Mouse (Mus musculus): ENCODE data around the gene Cdk5r2. TPM values are rescaled to one million over a fixed set of nuclear protein-coding genes. Genes with fewer than 3 reads are reported as not detected.

The Cdk5r2 gene
- polyA plus RNA-seq, 1 experiment from 2014 or later = not detected

DNA sequence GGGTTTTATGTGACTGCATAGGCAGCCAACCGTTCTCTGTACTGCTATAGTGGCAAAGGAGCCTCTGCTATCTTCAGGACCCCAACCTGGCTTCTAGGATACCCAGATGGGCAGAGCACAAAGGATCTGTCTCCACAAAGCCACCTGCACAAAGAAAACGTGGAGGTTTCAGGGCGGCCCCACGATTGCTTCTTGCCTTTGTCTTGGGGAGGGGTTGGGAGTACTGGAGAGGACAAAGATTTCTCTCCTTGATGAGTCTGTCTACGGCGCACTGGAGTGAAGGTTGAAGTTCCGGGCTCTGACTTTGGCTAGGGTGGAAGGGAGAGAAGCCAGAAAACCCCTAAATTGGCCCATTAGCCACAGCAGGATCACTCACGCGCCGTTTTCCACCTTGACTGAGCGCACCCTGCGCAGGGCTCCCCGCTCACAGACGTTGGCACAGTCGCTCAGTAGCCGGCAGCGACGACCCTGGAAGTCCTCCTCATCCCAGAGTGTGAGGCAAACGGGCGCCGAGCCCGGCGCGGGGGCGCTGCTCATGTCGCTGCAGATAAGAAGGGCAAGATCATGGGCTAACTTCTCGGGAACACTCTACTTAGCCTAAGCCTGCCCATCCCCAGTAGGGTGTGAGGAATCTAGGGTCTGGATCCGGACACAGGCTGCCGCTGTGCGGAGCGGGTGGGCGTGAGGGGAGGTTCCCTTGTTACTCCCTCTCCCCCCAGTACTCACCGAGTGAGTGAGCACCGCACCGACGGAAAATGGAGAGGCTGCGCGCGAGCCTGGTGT is 37.8 kb downstream of the Cdk5r2 start:
- TF ChIP-seq CTCF (IDR thresholded peaks at IDR 0.05; ENCODE audit: low read depth) = no peak
- no peak overlapping the region for H3K27ac ChIP-seq (ENCODE audit: low read depth)
- H3K4me3 ChIP-seq (ENCODE audit: low read depth, low read length) = no peak overlapping the region
- no peak overlapping the region for H3K4me2 ChIP-seq
- H3K9me3 ChIP-seq (ENCODE audit: low read depth, low read length) = no peaks in the 10 kb centered on the region
- H3K36me3 ChIP-seq (ENCODE audit: insufficient read depth) = no peaks in the 10 kb centered on the region
- no peaks in the 10 kb centered on the region for H3K4me1 ChIP-seq (ENCODE audit: insufficient read depth)
- ATAC-seq (ENCODE audit: insufficient read depth) (no peak), DNase-seq (no peak)
- H3K27me3 ChIP-seq (ENCODE audit: insufficient read depth, low read length) = peaks cover 82% of the 10 kb centered on the region
- 2% methylated on average over 39 of the region's 39 CpGs for WGBS
- no peak overlapping the region for H3K9ac ChIP-seq

DNA sequence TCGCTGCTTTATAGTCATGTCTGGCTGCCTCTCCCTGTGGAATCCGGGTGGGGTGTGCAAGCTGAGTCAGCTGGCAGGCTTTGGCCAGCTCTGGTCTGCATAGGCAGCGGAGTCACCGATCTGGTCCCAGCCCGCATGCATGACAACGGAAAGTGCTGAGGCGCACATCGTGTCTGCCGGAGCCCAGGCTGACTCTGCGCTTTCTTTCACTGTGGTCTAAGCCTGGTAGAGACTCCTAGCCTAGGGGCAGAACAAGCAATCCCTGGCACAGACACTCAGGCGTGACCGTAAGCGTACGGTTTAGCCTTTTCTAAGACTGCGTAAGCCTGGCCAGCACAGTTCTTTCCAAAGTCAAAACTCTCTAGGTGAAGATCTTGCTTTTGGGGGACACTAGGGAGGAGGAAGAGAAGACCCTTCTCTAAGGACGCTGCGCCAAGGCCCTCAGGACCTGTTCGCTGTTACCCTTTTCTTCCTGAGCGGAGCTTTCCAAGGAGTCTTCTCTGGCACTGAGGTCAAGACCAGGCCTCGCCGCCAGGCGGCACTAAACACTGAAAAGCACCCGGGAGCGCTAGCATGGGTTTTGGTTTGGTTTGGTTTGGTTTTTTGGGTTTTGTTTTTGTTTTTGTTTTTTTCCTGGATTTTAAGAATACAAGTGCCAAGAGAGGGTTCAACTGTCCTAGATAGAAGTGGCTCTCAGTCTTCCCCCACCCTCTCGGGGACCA is 38.6 kb downstream of the Cdk5r2 start, which contains the start of gene Cryba2:
Gene Cryba2, minus strand, starts transcription at position 10 of the 722 bp plus-strand sequence.
- Histone ChIP-seq H3K9ac (no peak within 1 kb of the TSS), H3K9me3 (ENCODE audit: low read depth, low read length) (no peaks in the 10 kb centered on the region), H3K4me3 (ENCODE audit: low read depth, low read length) (no peak within 1 kb of the TSS), H3K4me2 (no peak within 1 kb of the TSS), H3K36me3 (ENCODE audit: insufficient read depth) (no peaks in the 10 kb centered on the region), H3K27ac (ENCODE audit: low read depth) (no peak within 1 kb of the TSS), H3K27me3 (ENCODE audit: insufficient read depth, low read length) (peaks cover 82% of the 10 kb centered on the region), H3K4me1 (ENCODE audit: insufficient read depth) (no peaks in the 10 kb centered on the region)
- no peak for ATAC-seq (ENCODE audit: insufficient read depth)
- peak; percentile 80 for TF ChIP-seq CTCF (IDR thresholded peaks at IDR 0.05; ENCODE audit: low read depth)
- peak; percentile 77 for DNase-seq
- WGBS = 5% methylated on average over 25 of the region's 25 CpGs

DNA sequence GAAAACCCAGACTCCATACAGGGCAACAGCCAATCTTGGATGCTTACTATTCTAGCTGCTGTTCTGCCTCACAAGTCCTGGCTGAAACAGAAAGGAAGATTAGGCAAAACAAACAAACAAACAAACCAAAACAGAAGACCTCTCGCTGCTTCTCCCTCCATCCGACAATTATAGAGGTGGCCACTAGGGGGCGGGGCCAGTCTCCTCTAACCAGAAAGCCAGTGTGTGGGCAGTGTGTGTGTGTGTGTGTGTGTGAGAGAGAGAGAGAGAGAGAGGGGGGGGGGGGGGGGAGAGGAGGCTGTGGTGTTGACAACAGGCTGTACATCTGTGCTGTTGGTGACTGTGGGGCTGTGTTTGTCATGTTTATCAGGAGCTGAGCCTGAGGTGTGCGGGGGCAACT is 40.2 kb downstream of the Cdk5r2 start:
- H3K4me2 ChIP-seq = no peak overlapping the region
- 22% methylated on average over 4 of the region's 4 CpGs for WGBS
- no peak overlapping the region for H3K4me3 ChIP-seq (ENCODE audit: low read depth, low read length)
- H3K9me3 ChIP-seq (ENCODE audit: low read depth, low read length) = no peaks in the 10 kb centered on the region
- no peak overlapping the region for H3K27ac ChIP-seq (ENCODE audit: low read depth)
- no peak overlapping the region for H3K9ac ChIP-seq
- H3K4me1 ChIP-seq (ENCODE audit: insufficient read depth) = 0 out of 2 replicates have a peak, but pooled peaks cover 4% of the 10 kb centered on the region
- ATAC-seq (ENCODE audit: insufficient read depth) (no peak), DNase-seq (peak; percentile 65)
- TF ChIP-seq CTCF (IDR thresholded peaks at IDR 0.05; ENCODE audit: low read depth) = peak; percentile 83
- H3K36me3 ChIP-seq (ENCODE audit: insufficient read depth) = no peaks in the 10 kb centered on the region
- H3K27me3 ChIP-seq (ENCODE audit: insufficient read depth, low read length) = peaks cover 89% of the 10 kb centered on the region

DNA sequence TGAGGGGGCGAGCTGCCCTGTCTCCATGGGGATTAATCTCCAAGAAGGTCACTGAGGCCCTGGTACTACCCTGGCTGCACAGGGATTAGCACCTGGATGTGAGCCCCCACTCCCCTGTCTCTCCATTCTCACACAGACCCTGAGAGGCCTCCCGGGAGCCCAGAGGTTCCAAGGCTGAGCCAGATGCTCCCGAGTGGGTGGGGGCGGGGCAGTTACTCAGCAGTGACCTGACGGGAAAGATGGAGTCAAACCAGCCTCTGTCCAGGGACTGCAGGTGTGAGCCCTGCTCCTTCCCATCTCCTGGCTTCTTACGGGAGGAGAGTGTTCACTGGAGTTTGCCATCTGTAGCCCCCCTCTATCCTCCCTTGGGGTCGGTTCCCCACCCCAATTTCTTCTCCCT is 43.2 kb downstream of the Cdk5r2 start:
- H3K36me3 ChIP-seq (ENCODE audit: insufficient read depth) = no peaks in the 10 kb centered on the region
- H3K9me3 ChIP-seq (ENCODE audit: low read depth, low read length) = no peaks in the 10 kb centered on the region

DNA sequence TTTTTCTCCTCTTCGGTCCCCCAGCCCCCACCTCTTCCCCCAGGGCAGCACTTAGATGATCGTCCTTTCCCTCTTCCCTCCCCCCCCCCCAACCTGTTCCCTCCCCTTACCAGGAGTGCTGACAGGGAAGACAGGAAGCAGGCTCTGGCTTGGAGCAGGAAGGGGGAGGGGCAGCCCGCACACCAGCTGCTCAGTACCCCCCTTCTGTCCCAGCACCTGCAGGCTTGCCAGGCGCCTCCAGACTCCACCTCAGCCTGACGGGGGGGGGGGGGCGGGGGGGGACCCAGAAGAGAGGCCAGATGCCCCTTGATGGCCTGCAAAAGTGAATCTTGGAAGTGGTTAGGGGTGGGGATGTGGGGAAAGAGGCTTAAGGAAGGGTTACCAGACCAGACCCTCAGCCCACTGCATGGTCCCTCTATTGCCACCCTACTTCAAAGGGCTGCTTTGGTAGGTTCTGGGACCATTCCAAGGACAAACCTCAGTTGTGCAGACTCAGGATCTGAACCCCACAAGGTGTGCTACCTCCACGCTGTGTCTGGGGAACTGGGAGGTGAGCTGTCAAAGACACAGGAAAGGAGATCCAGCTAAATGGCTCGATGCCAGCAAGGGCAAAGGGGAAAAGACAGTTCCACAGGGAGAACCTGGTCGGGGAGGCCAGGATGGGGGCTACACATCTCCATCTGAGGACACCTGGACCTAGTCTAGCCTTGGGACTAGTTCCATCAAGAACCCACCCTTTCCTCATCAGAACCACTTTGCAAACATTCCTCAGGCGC is 44.1 kb downstream of the Cdk5r2 start:
- WGBS = 7% methylated on average over 9 of the region's 10 CpGs
- H3K4me2 ChIP-seq = no peak overlapping the region
- ATAC-seq (ENCODE audit: insufficient read depth) = no peak
- peaks cover 82% of the 10 kb centered on the region for H3K27me3 ChIP-seq (ENCODE audit: insufficient read depth, low read length)
- no peak for DNase-seq
- no peak overlapping the region for H3K4me3 ChIP-seq (ENCODE audit: low read depth, low read length)
- H3K9ac ChIP-seq = no peak overlapping the region
- H3K9me3 ChIP-seq (ENCODE audit: low read depth, low read length) = no peaks in the 10 kb centered on the region
- no peak overlapping the region for H3K27ac ChIP-seq (ENCODE audit: low read depth)
- no peak for TF ChIP-seq CTCF (IDR thresholded peaks at IDR 0.05; ENCODE audit: low read depth)
- no peaks in the 10 kb centered on the region for H3K36me3 ChIP-seq (ENCODE audit: insufficient read depth)
- H3K4me1 ChIP-seq (ENCODE audit: insufficient read depth) = 0 out of 2 replicates have a peak, but pooled peaks cover 4% of the 10 kb centered on the region

More for the DNA sequence above, 43.2 kb downstream of the Cdk5r2 start:
- TF ChIP-seq CTCF (IDR thresholded peaks at IDR 0.05; ENCODE audit: low read depth) = no peak
- Histone ChIP-seq H3K4me2 (no peak overlapping the region), H3K27ac (ENCODE audit: low read depth) (no peak overlapping the region), H3K4me1 (ENCODE audit: insufficient read depth) (0 out of 2 replicates have a peak, but pooled peaks cover 4% of the 10 kb centered on the region), H3K4me3 (ENCODE audit: low read depth, low read length) (no peak overlapping the region), H3K27me3 (ENCODE audit: insufficient read depth, low read length) (peaks cover 87% of the 10 kb centered on the region), H3K9ac (no peak overlapping the region)
- DNase-seq (no peak), ATAC-seq (ENCODE audit: insufficient read depth) (no peak)
- WGBS = 5% methylated on average over 7 of the region's 7 CpGs

DNA sequence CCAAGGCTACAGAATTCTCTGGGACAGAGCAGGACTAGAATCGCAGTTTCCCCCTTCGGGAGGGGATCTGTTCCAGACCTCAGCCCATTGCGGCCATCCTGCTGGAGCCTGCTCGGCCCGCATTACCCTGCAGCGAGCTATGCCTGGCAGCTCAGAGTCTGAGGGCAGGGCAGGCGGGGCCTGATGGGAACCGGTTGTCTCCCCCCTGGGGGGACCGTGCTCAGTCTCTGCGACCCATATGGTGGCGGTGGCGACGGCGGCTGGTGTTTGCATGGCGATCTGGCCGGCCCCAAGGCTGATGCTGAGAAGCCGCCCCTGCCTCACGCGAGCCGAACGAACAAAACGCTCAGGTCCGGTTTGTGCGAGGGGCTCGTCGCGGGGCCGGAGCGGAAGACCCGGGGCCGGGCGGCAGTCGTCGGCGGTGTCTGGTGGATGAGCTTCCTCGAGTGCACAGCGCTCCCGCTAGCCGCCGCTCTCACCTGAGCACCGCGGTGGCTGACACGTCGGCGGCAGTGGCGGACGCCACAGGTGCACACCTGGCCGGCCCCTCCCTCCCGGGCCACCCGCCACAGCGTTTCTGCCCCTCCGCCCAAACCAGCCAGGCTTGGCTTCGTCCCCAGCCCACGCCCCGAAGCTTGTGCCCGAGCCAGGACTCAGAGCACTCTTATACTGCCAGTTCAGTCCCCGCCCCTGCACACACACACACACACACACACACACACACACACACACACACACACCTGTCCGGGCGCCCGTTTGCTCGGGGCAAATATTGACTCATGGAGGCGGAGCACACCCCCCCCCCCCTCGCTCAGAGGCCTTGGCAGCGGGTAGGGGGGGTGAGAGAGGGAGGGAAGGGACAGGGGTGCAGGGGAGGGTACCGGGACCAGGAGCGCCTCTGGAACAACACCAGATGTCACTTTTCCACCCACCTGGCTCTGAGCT is 45.9 kb downstream of the Cdk5r2 start:
- WGBS = 1% methylated on average over 57 of the region's 66 CpGs
- 0 out of 2 replicates have a peak, but pooled peaks cover 4% of the 10 kb centered on the region for H3K4me1 ChIP-seq (ENCODE audit: insufficient read depth)
- peak overlapping the region; percentile 63 for H3K4me2 ChIP-seq
- H3K9me3 ChIP-seq (ENCODE audit: low read depth, low read length) = no peaks in the 10 kb centered on the region
- peak overlapping the region; percentile 50; the same call in 1 of the 2 replicates for H3K27ac ChIP-seq (ENCODE audit: low read depth)
- no peak for TF ChIP-seq CTCF (IDR thresholded peaks at IDR 0.05; ENCODE audit: low read depth)
- DNase-seq (peak; percentile 76), ATAC-seq (ENCODE audit: insufficient read depth) (peak; percentile 70)
- H3K4me3 ChIP-seq (ENCODE audit: low read depth, low read length) = peak overlapping the region; percentile 28
- H3K9ac ChIP-seq = peak overlapping the region; percentile 29; the same call in 1 of the 2 replicates
- H3K36me3 ChIP-seq (ENCODE audit: insufficient read depth) = no peaks in the 10 kb centered on the region
- H3K27me3 ChIP-seq (ENCODE audit: insufficient read depth, low read length) = peaks cover 69% of the 10 kb centered on the region
